Mouse (Mus musculus) small intestine, adult 2 months (tissue): ENCODE measurements at regions not wholly inside any gene's neighbourhood (a gene's known extent, or its start where the extent isn't known, plus 50 kb on each side); places are given as distances from the start of the nearest gene placed in this dataset.

Experiments used
- CTCF ChIP-seq: fragments of 200-500 bp; IDR thresholded peaks from 2 replicates; pipeline ENCODE4 v1.5.1; 2012; ENCODE audit warnings: low read depth, mild to moderate bottlenecking, control low read depth, inconsistent platforms, low read length, moderate library complexity, mixed read lengths; ENCODE audit not compliant: insufficient replicate concordance, insufficient read length; ENCODE audit errors: extremely low read depth
- POLR2A ChIP-seq: fragments of 200-500 bp; IDR thresholded peaks from 2 replicates; pipeline ENCODE4 v1.6.1; 2012; ENCODE audit warnings: low read depth, mild to moderate bottlenecking, control low read depth, inconsistent platforms, low read length, moderate library complexity

DNA sequence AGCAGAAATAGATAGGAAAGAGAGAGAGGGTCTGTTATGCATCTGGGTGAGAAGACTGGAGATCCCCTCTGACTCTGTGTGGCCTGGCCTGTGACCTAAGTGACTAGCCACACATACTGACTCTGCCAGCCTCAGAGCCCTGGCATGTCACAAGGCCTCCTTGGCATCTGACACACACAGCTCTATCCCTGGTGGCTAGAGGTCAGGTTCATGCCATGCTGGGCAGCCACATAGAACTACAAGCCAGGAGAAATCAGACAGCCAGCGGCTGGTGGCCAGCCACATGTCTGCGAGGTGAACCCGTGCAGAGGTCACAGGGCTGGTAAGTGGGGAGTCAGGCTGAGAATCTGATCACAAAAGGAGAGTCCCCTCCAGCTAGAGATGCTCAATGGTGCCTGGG is 67.3 kb downstream of the Sik1 start:
- TF ChIP-seq CTCF (no peak), POLR2A (no peak)
